Mouse (Mus musculus) lung, postnatal 4 days (tissue): ENCODE measurements around the gene Vamp1.

ENCODE experiments used
- DNase-seq, 2 experiments: peaks; one replicate each; pipeline ENCODE4 v3.0.0; 2021

The Vamp1 gene

GRCm38 (mm10) chr6:125215148-125215954 is at the start of gene Vamp1:
TSS of gene Vamp1 (plus strand) at chr6:125215551.
- DNase-seq, result peak; percentile 95 to 96

- DNase-seq, result peak; percentile 81 to 88
Measured at GRCm38 (mm10) chr6:125166051-125166751, 49.1 kb upstream of the Vamp1 start, which contains the start of gene Gapdh. TSS of gene Gapdh (minus strand) at chr6:125166467.

- peak in 1 of 2 experiments; percentile 26 for DNase-seq
Measured at GRCm38 (mm10) chr6:125166861-125167650, 48.3 kb upstream of the Vamp1 start.

GRCm38 (mm10) chr6:125168086-125168485 is 47.3 kb upstream of the Vamp1 start:
- no peak for DNase-seq

- DNase-seq, result no peak
Measured at GRCm38 (mm10) chr6:125170194-125170593, 45.2 kb upstream of the Vamp1 start.

GRCm38 (mm10) chr6:125172474-125172873 is 42.9 kb upstream of the Vamp1 start:
- no peak for DNase-seq

GRCm38 (mm10) chr6:125173256-125173655 is 42.1 kb upstream of the Vamp1 start:
- DNase-seq, result no peak

GRCm38 (mm10) chr6:125175469-125175868 is 39.9 kb upstream of the Vamp1 start:
- no peak for DNase-seq

GRCm38 (mm10) chr6:125179601-125180000 is 35.8 kb upstream of the Vamp1 start:
- no peak for DNase-seq

- no peak for DNase-seq
Measured at GRCm38 (mm10) chr6:125182133-125182532, 33.2 kb upstream of the Vamp1 start.

- no peak for DNase-seq
Measured at GRCm38 (mm10) chr6:125186203-125186602, 29.1 kb upstream of the Vamp1 start.

- DNase-seq, result no peak
Measured at GRCm38 (mm10) chr6:125190816-125191215, 24.5 kb upstream of the Vamp1 start.

GRCm38 (mm10) chr6:125191332-125192015 is 23.9 kb upstream of the Vamp1 start, which contains the start of the genes Ncapd2 and Mrpl51:
TSS of gene Ncapd2 (minus strand) at chr6:125191701.
TSS of gene Mrpl51 (plus strand) at chr6:125191801.
- DNase-seq, result peak; percentile 98

GRCm38 (mm10) chr6:125192016-125192714 is 23.2 kb upstream of the Vamp1 start:
- DNase-seq, result peak; percentile 94 to 95

- DNase-seq, result no peak
Measured at GRCm38 (mm10) chr6:125192841-125193240, 22.5 kb upstream of the Vamp1 start.

- no peak for DNase-seq
Measured at GRCm38 (mm10) chr6:125193390-125193789, 22.0 kb upstream of the Vamp1 start.

GRCm38 (mm10) chr6:125195541-125196075 is 19.7 kb upstream of the Vamp1 start:
- DNase-seq, result no peak

- no peak for DNase-seq
Measured at GRCm38 (mm10) chr6:125196301-125196700, 19.1 kb upstream of the Vamp1 start.

- no peak for DNase-seq
Measured at GRCm38 (mm10) chr6:125197166-125197565, 18.2 kb upstream of the Vamp1 start.

- DNase-seq, result no peak
Measured at GRCm38 (mm10) chr6:125210436-125210835, 4.9 kb upstream of the Vamp1 start.

- no peak for DNase-seq
Measured at GRCm38 (mm10) chr6:125212621-125213020, 2.7 kb upstream of the Vamp1 start.
